Mouse (Mus musculus) gastrocnemius, postnatal 10 days (tissue): ENCODE data around the gene Slc9a2. TPM values are rescaled to one million over a fixed set of nuclear protein-coding genes. Genes with fewer than 3 reads are reported as not detected.
A peak's percentile ranks its signal among the peaks of the same experiment; 100 is the strongest.
"Not testable (repeated sequence)": the region's sequence is repeated elsewhere in the genome, so short reads cannot be mapped to it uniquely, and the experiment has no call there.

Source experiments
- DNase-seq: peaks from one replicate; pipeline ENCODE4 v3.0.0; 2021; ENCODE audit warnings: mixed read lengths
- long read RNA-seq, 2 experiments: library from polyadenylated mRNA; stranded (forward); transcript quantifications; one replicate each; pipeline ENCODE4 v2.0.0; 2021
- total RNA-seq, 2 experiments: library from RNA; stranded (reverse); gene quantifications; 2 replicates each; pipeline ENCODE4 v1.2.3; 2021

Gene Slc9a2
- total RNA-seq: 10 to 100 TPM; 20.7 to 20.9 TPM
- long read RNA-seq, experiment 1, full-length matches to known transcripts: 58 of 63 reads
- long read RNA-seq, experiment 1, partial matches to known transcripts: 2 of 63 reads
- long read RNA-seq, experiment 1, other reads (novel, unspliced or antisense): 3 of 63 reads
- long read RNA-seq, experiment 2, full-length matches to known transcripts: 43 of 48 reads
- long read RNA-seq, experiment 2, partial matches to known transcripts: 2 of 48 reads
- long read RNA-seq, experiment 2, other reads (novel, unspliced or antisense): 3 of 48 reads

DNA sequence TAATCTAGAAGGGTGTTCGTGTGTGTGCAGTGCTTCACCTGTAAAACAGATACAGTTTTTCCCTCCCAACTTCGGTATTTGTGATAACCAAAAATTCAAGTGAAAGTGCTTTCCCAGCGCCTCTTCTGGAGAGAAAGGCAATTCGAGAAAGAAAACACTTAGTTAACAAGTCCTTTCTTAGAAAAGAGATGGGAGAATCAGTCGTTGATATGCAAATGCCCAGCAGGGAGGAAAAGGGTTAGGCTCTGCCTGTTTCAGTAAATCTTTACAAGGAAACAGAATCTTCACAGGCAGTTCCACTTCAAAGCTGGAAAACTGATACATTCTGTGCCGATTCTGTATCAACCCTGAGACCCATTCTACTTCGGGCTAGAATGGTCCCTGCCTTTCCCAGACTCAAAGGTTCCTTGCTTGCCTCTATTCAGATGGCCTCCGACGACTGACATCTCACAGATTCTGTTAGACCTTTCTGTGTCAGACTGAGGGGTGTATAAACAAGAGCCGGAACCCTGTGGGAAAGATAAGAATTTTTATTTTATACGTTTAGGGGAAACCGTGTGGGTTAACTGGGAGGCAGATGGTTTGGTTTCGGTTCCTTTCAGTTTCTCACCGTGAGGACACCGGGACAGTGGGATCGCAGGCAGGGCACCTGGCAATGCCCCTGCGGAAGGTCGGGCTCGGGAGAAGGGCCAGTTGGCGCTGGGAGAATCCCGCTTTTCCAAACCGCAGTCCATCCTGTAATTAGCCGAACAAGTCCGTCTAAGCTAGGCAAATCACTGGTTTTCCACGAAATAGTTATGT, at the start of gene Slc9a2:
Gene Slc9a2 (plus strand): TSS at position 508 of the 801 bp plus-strand sequence.
- DNase-seq: peak; percentile 33

DNA sequence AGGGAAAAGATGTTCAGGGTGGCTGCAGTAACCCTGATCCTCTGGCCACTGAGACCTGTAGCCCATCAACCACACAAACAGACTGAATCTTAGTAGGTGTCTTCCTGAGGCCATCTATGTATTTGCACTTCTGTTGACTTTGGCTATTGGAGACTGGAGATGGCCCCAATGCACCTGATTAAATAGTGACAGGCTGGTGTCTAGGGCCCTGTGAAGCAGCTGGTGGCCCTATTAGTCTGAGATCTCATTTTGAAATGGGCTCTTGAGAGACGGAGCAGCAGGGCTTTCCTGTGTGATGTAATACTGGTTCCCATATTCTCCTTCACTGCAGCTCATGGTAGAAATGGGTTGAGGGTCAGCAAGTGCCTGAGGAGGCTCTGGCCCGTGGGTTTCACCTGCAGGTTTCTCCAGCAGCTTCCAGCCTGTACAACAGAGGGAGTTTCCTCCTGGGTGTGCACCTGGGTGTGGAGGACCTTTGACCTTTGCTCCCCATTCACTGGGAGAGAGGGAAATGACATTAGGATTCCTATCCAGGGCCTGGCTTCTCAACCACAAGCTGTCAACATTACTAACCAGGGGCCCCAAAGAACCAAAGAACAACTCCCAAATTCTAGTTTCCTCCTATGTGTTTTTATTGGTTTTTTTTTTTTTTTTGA, 47.8 kb upstream of the Slc9a2 start:
- DNase-seq: no peak

DNA sequence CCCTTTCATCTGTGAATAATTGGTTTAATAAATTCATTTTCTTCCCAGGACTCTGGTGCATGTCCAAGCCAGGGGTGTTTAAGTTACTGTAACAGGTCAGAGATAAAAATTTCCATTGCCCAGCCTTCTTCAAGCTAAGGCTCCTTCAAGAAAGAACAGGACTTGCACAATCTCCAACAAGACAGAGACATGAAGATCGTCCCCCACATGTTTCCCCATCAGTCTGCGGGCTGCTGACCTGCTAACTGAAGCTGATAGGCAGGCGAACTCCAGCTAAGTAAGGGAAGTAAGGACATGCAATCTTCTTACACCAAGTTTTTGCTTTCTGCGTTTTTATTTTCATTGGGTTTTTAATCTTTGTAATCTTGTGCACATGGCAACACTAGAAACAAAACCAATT, 45.8 kb upstream of the Slc9a2 start:
- no peak for DNase-seq

DNA sequence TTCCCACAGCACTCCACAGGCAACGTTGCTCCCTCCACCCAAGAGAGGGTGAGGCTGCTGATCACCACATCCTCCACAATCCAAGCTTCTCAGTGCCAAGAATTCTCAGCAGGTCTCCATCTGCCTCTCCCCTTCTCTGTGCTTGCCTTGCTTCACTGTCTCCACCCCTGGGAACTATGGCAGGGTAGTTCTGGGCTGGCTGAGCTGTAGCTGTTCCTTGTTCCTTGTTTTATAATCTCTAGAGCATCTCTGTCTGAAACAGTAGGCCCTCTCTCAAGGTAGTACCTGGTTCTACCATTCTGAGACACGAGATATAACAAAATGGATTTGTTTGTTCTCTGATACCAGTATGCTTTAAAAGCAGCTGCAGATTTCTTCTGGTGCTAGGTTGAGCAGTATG, 32.1 kb upstream of the Slc9a2 start:
- no peak for DNase-seq

DNA sequence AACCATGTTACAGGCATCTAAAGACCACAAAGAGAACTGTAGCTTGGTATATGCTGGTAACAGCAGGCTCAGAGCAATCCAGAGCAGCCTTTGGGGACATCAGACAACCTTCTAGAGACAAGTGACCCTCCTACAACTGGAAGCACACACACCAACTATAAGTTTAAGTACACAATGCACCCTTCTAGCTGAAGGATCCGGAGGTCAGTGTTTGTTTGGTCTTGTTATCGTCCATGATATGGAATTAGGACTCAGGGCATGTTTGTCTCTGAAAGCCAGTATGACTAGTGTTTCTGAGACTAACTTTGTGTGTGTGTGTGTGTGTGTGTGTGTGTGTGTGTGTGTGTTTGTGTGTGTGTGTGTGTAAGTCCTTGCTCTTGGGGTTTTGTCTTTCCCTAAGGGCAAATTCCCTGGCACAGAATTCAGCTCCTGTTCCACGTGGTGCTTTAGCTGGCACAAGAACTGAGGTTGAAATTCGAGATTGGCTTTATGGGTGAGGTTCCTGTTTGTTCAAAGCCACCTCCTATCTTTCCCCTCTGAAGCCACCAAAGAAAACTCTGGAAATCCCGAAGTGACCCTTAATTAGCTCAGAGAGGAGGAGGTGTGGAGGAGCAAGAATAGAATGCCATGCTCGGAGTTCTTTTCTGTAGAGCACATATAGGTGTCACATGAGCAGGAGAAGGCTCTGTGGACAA, 29.4 kb upstream of the Slc9a2 start:
- DNase-seq: no peak

DNA sequence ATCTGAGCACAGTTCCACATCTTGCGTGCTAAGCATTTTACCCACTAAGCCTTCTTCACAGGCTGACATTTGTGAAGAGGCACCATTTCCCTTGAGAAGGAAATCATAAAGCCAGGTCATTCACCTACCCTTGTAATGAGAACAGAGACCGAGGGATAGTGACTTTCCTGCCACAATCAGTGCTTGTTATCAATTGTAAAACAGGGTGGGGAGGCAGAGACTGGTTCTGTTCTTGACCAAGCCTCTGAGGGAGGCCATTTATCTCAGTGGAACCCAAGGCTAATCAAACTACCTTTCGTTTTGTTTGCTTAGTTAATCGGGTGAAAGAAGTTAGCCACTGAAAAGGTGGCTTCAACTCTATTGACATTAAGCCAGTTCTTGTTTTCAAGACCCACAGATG, 23.3 kb upstream of the Slc9a2 start:
- DNase-seq: no peak

DNA sequence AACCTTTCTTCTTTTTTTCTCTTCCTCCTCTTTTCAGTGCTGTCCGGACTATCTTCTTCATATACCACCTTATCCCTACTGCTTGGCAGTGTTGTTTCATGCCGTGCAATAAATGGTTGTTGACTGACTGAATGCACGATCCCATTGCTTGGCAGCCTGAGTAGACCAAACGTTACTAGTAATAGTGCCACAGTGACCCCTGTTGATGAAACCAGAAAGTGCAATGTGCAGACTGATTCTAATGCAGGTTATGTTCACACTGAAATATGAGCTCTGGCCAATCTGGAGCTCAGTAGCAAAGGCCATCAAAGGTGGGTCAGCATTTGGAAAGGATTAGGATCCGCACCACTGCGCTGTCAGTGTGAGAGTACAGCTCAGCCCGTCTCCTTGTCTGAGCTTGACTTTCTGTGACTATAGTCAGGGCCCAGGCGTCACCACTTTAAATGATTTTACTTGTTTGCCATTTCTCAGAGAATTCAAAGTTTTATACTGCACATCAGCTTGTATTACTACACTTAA, 22.3 kb upstream of the Slc9a2 start:
- DNase-seq: peak; percentile 63

DNA sequence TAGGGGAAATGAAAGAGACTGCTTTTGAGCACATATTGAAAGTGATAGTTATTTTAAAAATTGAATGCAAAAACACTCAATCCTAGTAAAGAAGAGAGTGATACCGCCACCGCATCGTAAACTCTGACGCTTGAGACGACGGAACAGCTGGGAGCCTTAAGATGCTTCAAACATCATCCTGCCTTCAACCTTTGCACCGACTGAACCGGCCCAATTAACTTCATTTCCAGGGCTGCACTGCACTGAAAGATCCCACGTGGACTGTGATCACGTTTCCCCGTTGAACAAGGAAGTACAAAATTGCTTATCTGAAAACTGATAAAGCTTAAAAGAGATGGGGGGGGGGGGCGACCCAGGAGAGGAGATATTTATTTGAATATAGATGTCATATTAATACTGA, 21.4 kb upstream of the Slc9a2 start:
- no peak for DNase-seq

DNA sequence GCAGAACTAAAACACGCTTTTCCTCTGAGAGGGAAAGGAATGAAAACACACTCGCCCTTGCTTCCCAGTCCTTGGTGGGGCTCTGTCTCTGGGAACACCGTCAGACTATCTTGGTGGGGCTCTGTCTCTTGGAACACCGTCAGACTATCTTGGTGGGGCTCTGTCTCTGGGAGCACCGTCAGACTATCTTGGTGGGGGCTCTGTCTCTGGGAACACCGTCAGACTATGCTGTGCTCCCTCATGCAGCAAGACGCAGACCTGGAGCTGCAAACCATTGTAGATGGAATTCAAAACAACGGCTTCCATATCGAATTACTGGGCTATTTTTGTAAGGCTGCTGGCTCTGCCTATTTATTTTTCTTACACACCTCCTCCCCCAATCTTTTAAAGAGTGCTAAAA, 20.9 kb upstream of the Slc9a2 start:
- no peak for DNase-seq

DNA sequence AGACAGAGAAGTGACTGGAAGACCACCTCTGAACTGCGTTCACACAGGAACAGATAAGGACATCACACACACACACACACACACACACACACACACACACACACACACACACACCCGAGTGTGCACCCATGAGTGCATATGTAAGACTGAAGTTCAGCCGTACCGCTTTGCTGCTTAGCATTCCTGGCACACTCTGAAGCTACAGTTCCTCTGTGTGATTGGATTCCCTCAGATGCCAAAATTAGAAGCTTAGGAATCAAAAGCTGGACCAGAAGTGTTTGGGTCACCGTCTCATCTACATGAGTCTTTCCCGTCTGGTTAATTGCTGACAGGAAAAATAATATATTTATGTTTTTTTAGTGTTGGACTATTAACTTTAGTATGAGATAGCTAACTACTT, 19.5 kb upstream of the Slc9a2 start:
- DNase-seq: no peak

DNA sequence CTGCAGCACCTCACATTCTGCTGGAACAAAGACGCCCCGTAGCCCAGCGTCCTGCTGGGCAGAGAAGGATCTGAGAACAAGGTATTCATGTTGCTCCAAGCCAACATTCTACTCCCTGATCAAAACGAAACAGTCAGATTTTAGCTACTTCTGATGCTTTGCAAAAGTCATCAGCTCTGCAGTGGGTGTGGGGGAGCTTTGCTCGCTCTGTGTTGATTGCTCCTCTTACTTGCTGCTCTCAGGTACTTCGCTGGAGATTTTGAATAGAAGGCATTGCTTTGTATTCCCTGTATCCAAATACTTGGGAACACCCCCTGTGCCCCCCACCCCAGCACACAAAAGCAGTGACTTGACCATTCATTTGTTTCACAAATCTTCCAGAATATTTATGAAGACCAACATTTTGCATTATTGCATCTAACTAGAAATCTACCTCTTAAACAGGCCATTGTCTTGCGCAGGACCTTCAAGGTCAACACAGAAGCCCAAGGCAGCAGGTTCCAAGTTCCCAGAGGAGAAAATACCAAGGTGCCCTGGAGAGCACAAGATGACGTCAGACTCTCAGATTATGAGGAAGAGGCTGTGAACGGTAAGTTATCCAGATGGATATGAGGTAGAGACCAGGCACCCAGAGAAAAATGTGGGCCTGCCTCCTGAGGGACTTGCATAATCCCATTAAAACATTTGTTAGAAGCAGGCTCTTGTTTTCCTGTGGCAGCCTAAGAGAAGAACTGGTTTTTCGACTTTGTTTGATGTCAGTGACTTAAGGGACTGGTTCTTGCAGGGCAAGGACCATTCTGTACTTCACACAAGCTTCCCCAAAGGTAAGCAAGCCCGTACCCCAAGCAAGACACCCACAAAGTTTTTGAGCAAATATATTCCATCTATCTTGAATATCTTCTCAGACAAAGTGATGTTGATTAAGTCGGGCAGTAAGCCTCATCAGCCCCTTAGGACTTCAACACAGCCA, 14.7 kb upstream of the Slc9a2 start:
- no peak for DNase-seq

DNA sequence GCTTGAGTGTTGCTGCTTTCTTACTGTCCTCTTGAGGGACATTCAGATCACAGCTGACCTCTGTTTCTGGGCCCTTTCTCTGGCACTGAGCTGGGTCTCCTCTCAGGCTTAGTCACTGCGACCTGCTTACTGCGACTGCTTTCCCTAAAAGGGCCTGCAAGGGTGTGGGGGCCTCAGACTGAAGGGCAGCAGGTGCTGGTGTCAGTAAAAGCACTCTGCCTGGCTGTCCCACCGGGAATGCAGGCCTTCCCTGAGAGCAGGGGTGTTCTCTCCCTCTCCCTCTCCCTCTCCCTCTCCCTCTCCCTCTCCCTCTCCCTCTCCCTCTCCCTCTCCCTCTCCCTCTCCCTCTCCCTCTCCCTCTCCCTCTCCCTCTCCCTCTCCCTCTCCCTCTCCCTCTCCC, 12.9 kb upstream of the Slc9a2 start:
- DNase-seq: not testable (repeated sequence)

DNA sequence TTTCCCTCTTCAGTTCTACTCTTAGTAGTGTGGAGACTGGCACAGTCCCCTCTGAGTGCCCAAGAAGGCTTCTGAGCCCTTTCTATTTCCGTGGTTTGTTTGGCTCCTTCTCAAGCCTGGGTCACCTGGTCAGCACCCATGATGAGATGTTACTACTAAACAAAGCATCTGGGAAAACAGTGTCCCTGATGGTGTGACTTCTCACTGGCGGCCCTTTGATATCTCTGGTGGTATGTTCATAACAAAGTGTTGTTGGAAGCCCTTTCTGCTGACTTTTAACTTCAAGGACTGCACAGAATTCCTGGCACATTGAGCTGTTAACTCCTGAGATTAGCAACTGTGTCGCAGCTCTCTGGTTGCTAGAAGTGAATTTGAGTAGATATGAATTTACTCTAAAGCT, 10.3 kb upstream of the Slc9a2 start:
- DNase-seq: no peak

DNA sequence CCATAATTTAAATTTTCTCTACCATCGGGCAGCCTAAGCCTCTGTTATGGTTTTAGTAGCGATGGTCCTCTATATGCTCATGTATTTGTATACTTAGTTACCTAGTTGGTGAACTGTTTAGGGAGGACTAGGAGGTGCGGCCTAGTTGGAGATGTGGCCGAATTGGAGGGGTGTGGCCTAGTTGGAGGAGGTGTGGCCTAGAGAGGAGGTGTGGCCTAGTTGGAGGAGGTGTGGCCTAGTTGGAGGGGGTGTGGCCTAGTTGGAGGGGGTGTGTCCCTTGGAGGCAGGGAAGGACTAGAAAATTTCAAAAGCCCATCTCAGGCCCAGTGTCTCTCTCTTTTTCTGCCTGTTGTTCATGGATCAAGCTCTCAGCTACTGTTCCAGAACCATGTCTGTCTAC, 8.9 kb upstream of the Slc9a2 start:
- no peak for DNase-seq

DNA sequence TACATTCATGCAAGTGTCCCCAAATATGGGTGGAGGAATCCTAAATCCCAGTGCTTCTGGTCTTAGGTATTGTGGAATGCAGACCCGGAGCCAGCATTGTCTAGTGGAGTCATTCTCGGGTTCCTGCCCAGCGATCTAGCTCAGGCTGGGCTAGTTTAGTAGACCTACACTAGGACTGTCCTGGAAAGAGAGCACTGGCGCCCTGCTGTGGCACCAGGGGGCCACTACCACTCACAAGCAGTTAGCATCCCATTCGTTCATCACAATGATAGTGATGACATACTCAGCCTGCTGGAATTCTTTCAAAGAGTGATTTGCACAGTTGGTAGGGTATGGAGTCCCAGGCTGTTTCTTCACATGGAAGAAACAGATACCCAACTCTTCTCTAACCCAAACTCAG, 3.1 kb upstream of the Slc9a2 start:
- peak; percentile 18 for DNase-seq

DNA sequence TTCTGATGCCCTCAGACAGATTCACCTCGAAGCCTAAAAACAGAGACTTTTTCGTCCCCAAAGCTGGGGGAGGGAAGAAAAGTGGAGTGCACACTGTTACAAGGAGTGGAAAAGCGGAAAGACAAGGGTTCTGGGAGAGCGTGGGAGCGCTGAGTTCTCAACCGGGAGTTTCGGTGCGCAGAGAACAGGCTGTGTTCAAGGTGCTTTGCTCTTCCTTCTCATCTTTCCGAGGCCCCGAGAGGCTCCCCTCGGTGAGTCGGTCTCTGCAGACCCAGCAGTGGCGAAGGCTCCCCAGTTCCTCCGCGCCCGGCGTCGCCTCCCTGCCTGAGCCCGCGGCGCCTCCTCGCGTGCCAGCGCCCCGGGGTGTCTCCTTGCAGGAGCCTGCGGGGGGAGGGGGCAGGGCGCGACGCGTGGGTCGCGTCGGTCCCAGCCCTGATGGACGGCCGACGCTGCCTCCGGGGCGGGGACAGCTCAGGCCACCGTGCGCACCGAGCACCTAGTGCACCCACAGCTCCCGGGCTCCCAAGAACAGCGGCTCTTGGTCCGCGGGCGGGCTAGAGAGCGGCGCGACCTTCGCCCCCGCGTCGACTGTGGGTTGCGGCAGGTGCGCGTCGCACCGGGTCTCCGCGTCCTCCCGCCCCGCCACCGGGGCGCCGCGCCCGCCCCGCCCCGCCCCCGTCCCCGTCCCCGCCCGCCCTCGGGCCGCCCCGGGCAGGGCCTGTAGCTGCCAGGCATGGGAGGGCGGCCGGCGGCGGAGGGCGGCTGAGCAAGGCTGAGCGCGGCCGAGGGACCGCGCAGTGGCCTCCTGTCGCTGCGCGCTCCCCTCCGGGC, 709 bp downstream of the Slc9a2 start:
- peak; percentile 61 for DNase-seq

DNA sequence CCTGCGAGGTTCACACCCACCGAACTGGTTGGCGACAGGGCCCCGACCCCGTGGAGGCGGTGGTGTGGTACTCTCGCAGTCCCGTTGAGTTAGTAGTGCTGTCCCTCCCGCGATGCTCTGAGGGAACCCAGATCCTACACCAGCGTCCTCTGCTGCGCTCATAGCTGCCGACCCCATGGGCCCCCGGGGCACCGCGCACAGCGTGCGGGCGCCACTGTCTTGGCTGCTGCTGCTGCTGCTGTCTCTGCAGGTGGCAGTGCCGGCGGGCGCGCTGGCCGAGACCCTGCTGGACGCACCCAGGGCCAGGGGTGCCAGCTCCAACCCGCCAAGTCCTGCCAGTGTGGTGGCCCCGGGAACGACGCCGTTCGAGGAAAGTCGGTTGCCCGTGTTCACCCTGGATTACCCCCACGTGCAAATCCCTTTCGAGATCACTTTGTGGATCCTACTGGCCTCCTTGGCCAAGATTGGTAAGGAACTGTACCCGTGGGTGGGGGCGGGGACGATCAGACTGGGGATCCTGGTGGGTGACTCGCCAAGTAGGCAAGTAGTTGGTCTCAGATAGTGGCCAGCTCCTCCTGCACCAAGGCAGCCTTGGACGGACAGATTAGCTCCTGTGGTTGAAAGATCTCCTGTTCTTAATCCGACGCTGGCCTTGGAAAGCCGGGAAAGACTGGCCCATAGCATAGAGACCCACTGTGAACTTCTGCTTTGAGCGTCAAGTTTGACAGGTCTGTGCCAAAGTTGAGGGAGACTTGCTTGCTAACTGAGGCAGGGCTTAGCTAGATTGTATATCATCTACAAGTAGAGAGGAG, 1.5 kb downstream of the Slc9a2 start:
- peak; percentile 40 for DNase-seq

DNA sequence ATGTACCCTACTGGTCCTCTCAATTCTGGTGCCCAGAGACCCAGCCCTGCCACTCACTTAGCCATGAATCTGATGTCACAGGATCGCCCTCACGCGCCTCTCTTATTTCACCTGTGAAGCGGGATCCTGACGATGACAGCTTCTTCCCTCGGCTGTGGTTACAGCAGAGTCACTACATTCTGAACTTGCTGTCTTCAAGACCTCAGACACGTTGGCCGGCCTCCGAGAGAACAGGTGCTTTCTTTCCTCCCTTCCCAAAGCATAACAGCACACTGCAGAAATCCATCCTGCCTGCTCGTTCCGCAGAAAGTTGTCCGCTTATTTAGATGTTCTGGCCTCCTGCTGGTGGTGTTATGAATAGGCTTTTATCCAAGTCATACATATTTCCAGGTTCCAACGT, 13.9 kb downstream of the Slc9a2 start:
- DNase-seq: peak; percentile 21

DNA sequence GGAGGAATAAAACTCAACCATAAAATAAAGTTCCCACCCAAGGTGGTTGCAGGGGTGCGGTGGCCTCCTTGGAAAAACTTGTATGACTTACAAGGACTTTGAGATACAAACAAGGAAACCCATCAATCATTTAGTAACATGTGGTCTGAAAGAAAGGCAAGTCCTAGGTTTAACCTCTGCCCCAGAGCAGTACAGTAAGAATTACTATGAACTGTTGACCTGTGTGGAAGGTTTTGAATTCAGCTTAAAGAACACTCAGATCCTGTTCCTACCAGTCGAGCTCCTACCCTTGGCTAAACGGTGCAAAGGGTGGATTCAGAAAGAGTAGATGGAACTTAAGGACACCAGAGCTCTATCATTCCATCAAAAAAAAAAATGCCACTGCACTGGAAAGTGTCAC, 16.1 kb downstream of the Slc9a2 start:
- DNase-seq: no peak
